Mouse (Mus musculus): ENCODE data around the gene Edar. TPM values are rescaled to one million over a fixed set of nuclear protein-coding genes. Genes with fewer than 3 reads are reported as not detected.

Gene Edar
- polyA plus RNA-seq, 2 experiments: not detected

GRCm38 (mm10) chr10:58709021-58709420 lies 33.6 kb upstream of the Edar start:
- no peaks in the 10 kb centered on the region for H3K27me3 ChIP-seq (ENCODE audit: control insufficient read depth, insufficient read depth, low read length)
- WGBS (ENCODE audit: insufficient replicate concordance): 84% methylated on average over 4 of the region's 4 CpGs
- ATAC-seq (ENCODE audit: insufficient read depth): no peak
- H3K9me3 ChIP-seq (ENCODE audit: control insufficient read depth, low read length): no peaks in the 10 kb centered on the region
- no peak overlapping the region for H3K4me2 ChIP-seq (ENCODE audit: low read depth)
- no peak for TF ChIP-seq EP300 (IDR thresholded peaks at IDR 0.05; ENCODE audit: low read depth)
- no peak for TF ChIP-seq CTCF (IDR thresholded peaks at IDR 0.05; ENCODE audit: low read depth)
- no peaks in the 10 kb centered on the region for H3K36me3 ChIP-seq (replicated peaks; ENCODE audit: control insufficient read depth, insufficient read depth, low read depth)
- H3K4me3 ChIP-seq (ENCODE audit: insufficient read depth in 1 of 2, low read depth in 2 of 2, low read length in 2 of 2): no peak overlapping the region
- no peak overlapping the region for H3K27ac ChIP-seq
- no peak for DNase-seq (ENCODE audit: low read depth in 3 of 3, low spot score in 3 of 3)
- no peaks in the 10 kb centered on the region for H3K4me1 ChIP-seq (replicated peaks; ENCODE audit: control insufficient read depth in 2 of 2, insufficient read depth in 2 of 2, low read length in 1 of 2)
- H3K9ac ChIP-seq (replicated peaks): no peak overlapping the region

- no peak for ATAC-seq (ENCODE audit: insufficient read depth)
- TF ChIP-seq EP300 (IDR thresholded peaks at IDR 0.05; ENCODE audit: low read depth): no peak
- no peak for TF ChIP-seq CTCF (IDR thresholded peaks at IDR 0.05; ENCODE audit: low read depth)
- Histone ChIP-seq H3K4me1 (replicated peaks; ENCODE audit: control insufficient read depth in 2 of 2, insufficient read depth in 2 of 2, low read length in 1 of 2) (no peaks in the 10 kb centered on the region), H3K4me3 (ENCODE audit: insufficient read depth in 1 of 2, low read depth in 2 of 2, low read length in 2 of 2) (no peak overlapping the region), H3K36me3 (replicated peaks; ENCODE audit: control insufficient read depth, insufficient read depth, low read depth) (no peaks in the 10 kb centered on the region), H3K9ac (replicated peaks) (no peak overlapping the region), H3K4me2 (ENCODE audit: low read depth) (no peak overlapping the region), H3K27me3 (ENCODE audit: control insufficient read depth, insufficient read depth, low read length) (no peaks in the 10 kb centered on the region), H3K9me3 (ENCODE audit: control insufficient read depth, low read length) (no peaks in the 10 kb centered on the region), H3K27ac (no peak overlapping the region)
- DNase-seq (ENCODE audit: low read depth in 3 of 3, low spot score in 3 of 3): no peak
- WGBS (ENCODE audit: insufficient replicate concordance): 30% methylated on average over 6 of the region's 6 CpGs
Measured at GRCm38 (mm10) chr10:58700578-58700977, 25.1 kb upstream of the Edar start.

- no peak for TF ChIP-seq EP300 (IDR thresholded peaks at IDR 0.05; ENCODE audit: low read depth)
- TF ChIP-seq CTCF (IDR thresholded peaks at IDR 0.05; ENCODE audit: low read depth): no peak
- no peak overlapping the region for H3K4me2 ChIP-seq (ENCODE audit: low read depth)
- no peak for DNase-seq (ENCODE audit: low read depth in 3 of 3, low spot score in 3 of 3)
Measured at GRCm38 (mm10) chr10:58700160-58700559, 24.7 kb upstream of the Edar start.

GRCm38 (mm10) chr10:58698955-58699354 lies 23.5 kb upstream of the Edar start:
- no peak for ATAC-seq (ENCODE audit: insufficient read depth)
- Histone ChIP-seq H3K4me1 (replicated peaks; ENCODE audit: control insufficient read depth in 2 of 2, insufficient read depth in 2 of 2, low read length in 1 of 2) (no peaks in the 10 kb centered on the region), H3K36me3 (replicated peaks; ENCODE audit: control insufficient read depth, insufficient read depth, low read depth) (no peaks in the 10 kb centered on the region), H3K9ac (replicated peaks) (no peak overlapping the region), H3K27me3 (ENCODE audit: control insufficient read depth, insufficient read depth, low read length) (no peaks in the 10 kb centered on the region), H3K4me2 (ENCODE audit: low read depth) (no peak overlapping the region), H3K27ac (no peak overlapping the region), H3K9me3 (ENCODE audit: control insufficient read depth, low read length) (no peaks in the 10 kb centered on the region), H3K4me3 (ENCODE audit: insufficient read depth in 1 of 2, low read depth in 2 of 2, low read length in 2 of 2) (no peak overlapping the region)
- 56% methylated on average over 4 of the region's 4 CpGs for WGBS (ENCODE audit: insufficient replicate concordance)
- no peak for DNase-seq (ENCODE audit: low read depth in 3 of 3, low spot score in 3 of 3)
- no peak for TF ChIP-seq EP300 (IDR thresholded peaks at IDR 0.05; ENCODE audit: low read depth)
- TF ChIP-seq CTCF (IDR thresholded peaks at IDR 0.05; ENCODE audit: low read depth): no peak

More at GRCm38 (mm10) chr10:58700160-58700559, 24.7 kb upstream of the Edar start:
- Histone ChIP-seq H3K4me1 (replicated peaks; ENCODE audit: control insufficient read depth in 2 of 2, insufficient read depth in 2 of 2, low read length in 1 of 2) (no peaks in the 10 kb centered on the region), H3K9ac (replicated peaks) (no peak overlapping the region), H3K9me3 (ENCODE audit: control insufficient read depth, low read length) (no peaks in the 10 kb centered on the region), H3K36me3 (replicated peaks; ENCODE audit: control insufficient read depth, insufficient read depth, low read depth) (no peaks in the 10 kb centered on the region), H3K4me3 (ENCODE audit: insufficient read depth in 1 of 2, low read depth in 2 of 2, low read length in 2 of 2) (no peak overlapping the region), H3K27me3 (ENCODE audit: control insufficient read depth, insufficient read depth, low read length) (no peaks in the 10 kb centered on the region), H3K27ac (no peak overlapping the region)
- no peak for ATAC-seq (ENCODE audit: insufficient read depth)
- WGBS (ENCODE audit: insufficient replicate concordance): 32% methylated on average over 4 of the region's 4 CpGs

- no peaks in the 10 kb centered on the region for H3K27me3 ChIP-seq (ENCODE audit: control insufficient read depth, insufficient read depth, low read length)
- WGBS (ENCODE audit: insufficient replicate concordance): 59% methylated on average over 7 of the region's 7 CpGs
- no peaks in the 10 kb centered on the region for H3K4me1 ChIP-seq (replicated peaks; ENCODE audit: control insufficient read depth in 2 of 2, insufficient read depth in 2 of 2, low read length in 1 of 2)
- no peak for TF ChIP-seq CTCF (IDR thresholded peaks at IDR 0.05; ENCODE audit: low read depth)
- ATAC-seq (ENCODE audit: insufficient read depth) (no peak), DNase-seq (ENCODE audit: low read depth in 3 of 3, low spot score in 3 of 3) (no peak)
- H3K4me3 ChIP-seq (ENCODE audit: insufficient read depth in 1 of 2, low read depth in 2 of 2, low read length in 2 of 2): no peak overlapping the region
- no peak overlapping the region for H3K9ac ChIP-seq (replicated peaks)
- H3K4me2 ChIP-seq (ENCODE audit: low read depth): no peak overlapping the region
- no peak overlapping the region for H3K27ac ChIP-seq
- H3K36me3 ChIP-seq (replicated peaks; ENCODE audit: control insufficient read depth, insufficient read depth, low read depth): no peaks in the 10 kb centered on the region
- H3K9me3 ChIP-seq (ENCODE audit: control insufficient read depth, low read length): no peaks in the 10 kb centered on the region
Measured at GRCm38 (mm10) chr10:58691051-58691450, 15.6 kb upstream of the Edar start.

All from liver, embryonic 14.5 days (tissue).